Mouse (Mus musculus): ENCODE measurements around the gene Slc39a11.

GRCm38 (mm10) chr11:113333535-113333934, 316.3 kb downstream of the Slc39a11 start:
- TF ChIP-seq TBP (conservative IDR thresholded peaks at IDR 0.05; ENCODE audit: low read depth, low read length), result no peak
- no peak for TF ChIP-seq USF2 (conservative IDR thresholded peaks at IDR 0.05; ENCODE audit: low read depth, low read length)
- no peak for TF ChIP-seq POLR2A (IDR thresholded peaks at IDR 0.05; ENCODE audit: low read depth, low read length)
- TF ChIP-seq HCFC1 (IDR thresholded peaks at IDR 0.05; ENCODE audit: low read depth, low read length), result no peak
- TF ChIP-seq E2F4 (IDR thresholded peaks at IDR 0.05; ENCODE audit: insufficient replicate concordance, low read depth, low read length), result no peak
- no peak for TF ChIP-seq JUN (IDR thresholded peaks at IDR 0.05; ENCODE audit: insufficient read depth, low read depth, low read length)
- no peak for TF ChIP-seq MXI1 (IDR thresholded peaks at IDR 0.05; ENCODE audit: low read depth, low read length)
- TF ChIP-seq CTCF (conservative IDR thresholded peaks at IDR 0.05 in 1 of 2, IDR thresholded peaks at IDR 0.05 in 1 of 2; ENCODE audit: low read depth in 2 of 2, low read length in 2 of 2), result no peak
- TF ChIP-seq MAX (IDR thresholded peaks at IDR 0.05; ENCODE audit: low read length), result no peak
- TF ChIP-seq ZMIZ1 (IDR thresholded peaks at IDR 0.05; ENCODE audit: low read depth, low read length), result no peak
- no peak for TF ChIP-seq PAX5 (IDR thresholded peaks at IDR 0.05; ENCODE audit: low read length)

All from CH12.LX (cell line).